Comparison of ENCODE assay signal across 8 mouse cellular contexts in genomic region chr9:10909573-10909972, GRCm38 (mm10). TPM values are rescaled to one million over a fixed set of nuclear protein-coding genes. Genes with fewer than 3 reads are reported as not detected.
DNase-seq lines count a peak whose midpoint lies in the region; ATAC-seq and TF ChIP-seq lines count a peak whose summit lies in the region.

No protein-coding gene starts in this region.

- no peak for TF ChIP-seq EP300 in MEL (IDR thresholded peaks at IDR 0.05; ENCODE audit: low read depth in 1 of 2, low read length in 2 of 2)
- no peak for TF ChIP-seq EP300 in liver, embryonic 14.5 days (IDR thresholded peaks at IDR 0.05; ENCODE audit: low read depth)

- H3K4me2 ChIP-seq in kidney, embryonic 15.5 days = no peak overlapping the region
- H3K4me2 ChIP-seq in liver, embryonic 14.5 days (ENCODE audit: low read depth) = no peak overlapping the region

- H3K36me3 ChIP-seq in MEL (ENCODE audit: control insufficient read depth in 1 of 2, insufficient read depth in 2 of 2, low read length in 2 of 2) = no peaks in the 10 kb centered on the region
- no peaks in the 10 kb centered on the region for H3K36me3 ChIP-seq in kidney, embryonic 15.5 days
- no peaks in the 10 kb centered on the region for H3K36me3 ChIP-seq in liver, embryonic 14.5 days (replicated peaks; ENCODE audit: control insufficient read depth, insufficient read depth, low read depth)

- no peak for TF ChIP-seq POLR2A in MEL (IDR thresholded peaks at IDR 0.05; ENCODE audit: control insufficient read depth in 1 of 2, insufficient read depth in 1 of 2, low read depth in 1 of 2, low read length in 2 of 2, poor library complexity in 1 of 2)
- no peak for TF ChIP-seq POLR2A in cerebellum, adult 2 months (IDR thresholded peaks at IDR 0.05; ENCODE audit: borderline replicate concordance, insufficient read depth, low read length)

- peak; percentile 37 to 73 (median 66) for TF ChIP-seq CTCF in MEL (IDR thresholded peaks at IDR 0.05 in 2 of 3, conservative IDR thresholded peaks at IDR 0.05 in 1 of 3; ENCODE audit: control insufficient read depth in 1 of 3, insufficient read depth in 1 of 3, low read depth in 2 of 3, low read length in 3 of 3, poor library complexity in 1 of 3, severe bottlenecking in 1 of 3)
- no peak for TF ChIP-seq CTCF in cerebellum, adult 2 months (IDR thresholded peaks at IDR 0.05; ENCODE audit: borderline replicate concordance, insufficient read depth, low read depth, low read length)
- peak; percentile 40; the same call in 1 of the 2 replicates for TF ChIP-seq CTCF in liver, embryonic 14.5 days (IDR thresholded peaks at IDR 0.05; ENCODE audit: low read depth)

- no peak overlapping the region for H3K9ac ChIP-seq in MEL (ENCODE audit: control insufficient read depth, low read depth, low read length, poor library complexity, severe bottlenecking)
- H3K9ac ChIP-seq in kidney, embryonic 15.5 days = no peak overlapping the region
- no peak overlapping the region for H3K9ac ChIP-seq in liver, embryonic 14.5 days (replicated peaks)

- H3K79me2 ChIP-seq in MEL (ENCODE audit: control insufficient read depth, insufficient read depth, low read length, poor library complexity) = no peaks in the 10 kb centered on the region

- H3K4me3 ChIP-seq in MEL (ENCODE audit: control insufficient read depth in 1 of 2, insufficient read depth in 1 of 2, low read depth in 2 of 2, low read length in 2 of 2) = no peak overlapping the region
- H3K4me3 ChIP-seq in cerebellum, adult 2 months (replicated peaks; ENCODE audit: insufficient read depth, low read depth, low read length) = no peak overlapping the region
- H3K4me3 ChIP-seq in kidney, embryonic 15.5 days (replicated peaks) = no peak overlapping the region
- no peak overlapping the region for H3K4me3 ChIP-seq in liver, embryonic 14.5 days (ENCODE audit: insufficient read depth in 1 of 2, low read depth in 2 of 2, low read length in 2 of 2)

- no peaks in the 10 kb centered on the region; a peak in 1 of 4 replicates for H3K27me3 ChIP-seq in MEL (ENCODE audit: control insufficient read depth in 1 of 2, insufficient read depth in 2 of 2, low read length in 2 of 2)
- H3K27me3 ChIP-seq in cerebellum, adult 2 months (ENCODE audit: control insufficient read depth, insufficient read depth, low read length) = no peaks in the 10 kb centered on the region
- H3K27me3 ChIP-seq in kidney, embryonic 15.5 days = peaks cover 11% of the 10 kb centered on the region
- H3K27me3 ChIP-seq in liver, embryonic 14.5 days (ENCODE audit: control insufficient read depth, insufficient read depth, low read length) = no peaks in the 10 kb centered on the region

- 15% methylated on average over 5 of the region's 5 CpGs for WGBS in cerebellum, adult 2 months
- 17% methylated on average over 5 of the region's 5 CpGs for WGBS in kidney, embryonic 15.5 days
- 13% methylated on average over 5 of the region's 5 CpGs for WGBS in liver, embryonic 14.5 days (ENCODE audit: insufficient replicate concordance)

- 0 out of 2 replicates have a peak, but pooled peaks have one; percentile 64 for ATAC-seq in kidney, embryonic 15.5 days (replicated peaks; ENCODE audit: low FRiP score)
- ATAC-seq in liver, embryonic 14.5 days (ENCODE audit: insufficient read depth) = no peak

- no peak overlapping the region for H3K27ac ChIP-seq in MEL (ENCODE audit: control insufficient read depth, low read depth, low read length)
- H3K27ac ChIP-seq in cerebellum, adult 2 months (ENCODE audit: insufficient read depth, low read length) = no peak overlapping the region
- no peak overlapping the region for H3K27ac ChIP-seq in kidney, embryonic 15.5 days
- H3K27ac ChIP-seq in liver, embryonic 14.5 days = no peak overlapping the region

- no peaks in the 10 kb centered on the region for H3K9me3 ChIP-seq in MEL (replicated peaks; ENCODE audit: insufficient read depth, low read length)
- H3K9me3 ChIP-seq in kidney, embryonic 15.5 days (replicated peaks) = no peaks in the 10 kb centered on the region
- H3K9me3 ChIP-seq in liver, embryonic 14.5 days (ENCODE audit: control insufficient read depth, low read length) = no peaks in the 10 kb centered on the region

- no peaks in the 10 kb centered on the region for H3K4me1 ChIP-seq in MEL (ENCODE audit: control insufficient read depth in 1 of 2, insufficient read depth in 2 of 2, low read length in 2 of 2)
- no peaks in the 10 kb centered on the region for H3K4me1 ChIP-seq in cerebellum, adult 2 months (ENCODE audit: control insufficient read depth, insufficient read depth, low read length)
- H3K4me1 ChIP-seq in kidney, embryonic 15.5 days = peaks cover 6% of the 10 kb centered on the region
- H3K4me1 ChIP-seq in liver, embryonic 14.5 days (replicated peaks; ENCODE audit: control insufficient read depth in 2 of 2, insufficient read depth in 2 of 2, low read length in 1 of 2) = no peaks in the 10 kb centered on the region

- TF ChIP-seq RAD21 in MEL (IDR thresholded peaks at IDR 0.05; ENCODE audit: low read depth, low read length) = peak; percentile 81

- DNase-seq in gastrocnemius, adult 18-20 months (ENCODE audit: low spot score) = peak; percentile 7
- no peak for DNase-seq in gastrocnemius, postnatal 25 days
- DNase-seq in MEL (ENCODE audit: low read depth, low spot score) = peak; percentile 76
- peak; percentile 56 for DNase-seq in cerebellum, adult 2 months
- DNase-seq in forelimb bud, embryonic 11.5 days (ENCODE audit: low read depth, low spot score) = peak; percentile 81
- peak; percentile 6 to 7 (median 7) for DNase-seq in liver, embryonic 14.5 days (ENCODE audit: low read depth in 3 of 3, low spot score in 3 of 3)
- DNase-seq in right cerebral cortex, adult 2 months (ENCODE audit: low spot score in 2 of 2) = peak; percentile 82 to 87

TF ChIP-seq in MEL, 35 proteins besides CTCF, POLR2A, EP300 and RAD21:
- 0 out of 2 replicates have a peak, but pooled peaks have one; percentile 14 for TF ChIP-seq MYC (IDR thresholded peaks at IDR 0.05; ENCODE audit: low read depth, low read length)
- TF ChIP-seq CHD1 (IDR thresholded peaks at IDR 0.05; ENCODE audit: low read depth, low read length) = no peak
- peak; percentile 77 for TF ChIP-seq ZC3H11A (IDR thresholded peaks at IDR 0.05; ENCODE audit: low read depth, low read length)
- TF ChIP-seq SMC3 (IDR thresholded peaks at IDR 0.05; ENCODE audit: low read depth, low read length) = peak; percentile 87

RNA-seq across cellular contexts. Expression of gene Cntn5, which starts 5.0 kb away (rescaled TPM):
- not detected for total RNA-seq in gastrocnemius, adult 18-20 months (2021)
- total RNA-seq in gastrocnemius, postnatal 25 days (2021) = not detected
- not detected in 2 replicates for total RNA-seq in MEL (2012; rRNA removed)
- not detected for polyA plus RNA-seq in MEL (2012; ENCODE audit: insufficient read depth in 1 of 2, insufficient read length in 2 of 2, low read depth in 1 of 2, low replicate concordance in 2 of 2, missing spikeins in 1 of 2)
- 1.3 and 1.6 TPM in 2 replicates for polyA plus RNA-seq in cerebellum, adult 2 months (2012; rRNA removed)
- 0.09 and 0.21 TPM in 2 replicates for polyA plus RNA-seq in kidney, embryonic 15.5 days (2015; fragmentation: Nextera tagmentation; extraction: Ambion mirVana)
- not detected in 2 replicates for polyA plus RNA-seq in liver, embryonic 14.5 days (2012; rRNA removed)
- not detected in 2 replicates for polyA plus RNA-seq in liver, embryonic 14.5 days (2014; fragmentation: Nextera tagmentation; extraction: Ambion mirVana)
